Mouse (Mus musculus): ENCODE measurements around the gene Wdr25. TPM values are rescaled to one million over a fixed set of nuclear protein-coding genes. Genes with fewer than 3 reads are reported as not detected.

Gene Wdr25
- total RNA-seq, 2 experiments from 2014 or later: 11.6 to 12.0 TPM

DNA sequence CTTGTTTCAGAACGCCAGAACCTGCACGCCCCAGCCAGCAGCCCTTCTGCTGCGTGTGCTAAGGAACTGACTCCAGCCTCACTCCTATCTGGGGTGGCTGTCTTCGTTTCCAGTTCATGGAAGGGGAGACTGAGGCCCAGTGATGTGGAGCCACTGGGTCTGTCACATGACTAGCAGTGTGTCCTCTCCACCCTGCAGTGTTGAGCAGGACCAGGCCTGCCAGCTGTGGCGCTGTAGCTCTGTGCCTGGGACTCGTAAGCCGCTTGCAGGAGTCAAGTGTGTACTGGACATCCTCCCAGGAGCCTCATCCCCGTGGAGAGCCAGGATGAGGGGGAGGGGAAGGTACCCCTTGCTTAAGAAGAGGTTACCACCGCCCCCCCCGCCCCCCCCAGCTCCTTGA, 86.5 kb downstream of the Wdr25 start:
- no peak for DNase-seq (ENCODE audit: extremely low spot score in 1 of 2, low spot score in 1 of 2)

DNA sequence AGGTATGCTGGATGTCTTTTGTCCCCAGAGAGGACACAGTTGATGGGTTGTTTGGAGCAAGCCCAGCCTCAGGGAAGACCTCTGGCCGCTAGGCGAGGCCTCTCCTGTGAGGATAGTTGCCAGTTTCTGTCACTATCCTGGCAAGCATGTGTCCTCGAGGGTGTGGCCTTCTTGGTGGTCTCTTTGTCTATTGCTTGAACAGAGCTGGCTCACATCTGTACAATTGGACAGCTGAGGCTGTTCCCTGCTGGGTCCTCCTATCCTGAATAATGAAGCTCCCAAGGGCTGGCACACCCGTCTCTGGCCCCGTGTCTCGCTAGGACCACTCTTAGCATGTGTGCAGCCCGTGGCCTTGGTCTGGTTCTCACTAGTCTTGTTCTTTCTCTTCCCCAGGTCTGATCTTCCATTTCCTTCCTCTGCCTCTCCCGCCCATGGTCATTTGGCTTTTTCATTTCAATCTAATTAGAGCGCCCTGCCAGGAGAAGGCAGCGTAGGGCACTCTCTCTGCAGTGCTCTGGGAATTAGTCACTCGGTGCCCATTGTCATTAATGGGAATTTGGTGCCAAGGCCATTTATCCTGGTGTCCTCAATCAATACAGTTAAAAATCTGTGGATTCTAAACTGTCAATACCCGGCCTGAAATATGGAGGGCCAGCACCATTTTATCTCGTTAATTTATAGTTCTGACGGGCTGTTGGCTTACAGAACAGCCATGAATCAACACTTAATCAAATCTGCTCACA, 88.7 kb downstream of the Wdr25 start:
- no peak for DNase-seq (ENCODE audit: extremely low spot score in 1 of 2, low spot score in 1 of 2)

DNA sequence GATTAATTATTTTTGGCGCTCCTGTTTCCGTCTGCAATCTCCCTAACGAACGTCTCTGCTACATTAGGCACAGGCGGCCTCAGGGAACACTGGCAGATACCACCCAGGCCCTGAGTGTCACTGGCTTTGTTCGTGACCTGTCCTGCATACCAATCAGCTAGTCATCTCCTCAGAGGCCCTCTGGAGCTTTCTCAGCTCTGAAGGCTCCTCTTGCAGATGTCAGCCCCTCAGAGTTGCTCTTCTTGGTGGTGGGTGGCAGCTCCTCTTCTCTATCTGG, 89.2 kb downstream of the Wdr25 start:
- DNase-seq (ENCODE audit: extremely low spot score in 1 of 2, low spot score in 1 of 2): no peak

DNA sequence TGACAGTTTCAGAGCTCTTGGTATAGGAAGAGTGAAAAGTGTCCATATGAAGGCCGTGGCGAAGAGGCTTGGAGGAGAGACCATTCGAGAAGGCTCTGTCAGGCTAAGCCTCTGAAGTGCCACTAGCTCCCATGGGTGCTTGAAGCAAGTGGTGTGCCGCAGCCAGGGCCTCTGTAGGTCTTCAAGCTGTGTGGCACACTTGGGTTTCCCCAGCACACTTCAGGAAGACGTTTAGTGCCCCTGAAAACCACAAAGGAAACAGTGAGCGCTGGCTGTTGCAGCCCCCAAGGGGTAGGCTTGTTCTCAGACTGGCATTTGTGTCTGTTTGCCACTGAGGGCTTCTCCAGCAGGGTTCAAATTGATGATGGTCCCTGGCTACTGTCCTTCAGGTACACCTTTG, 90.1 kb downstream of the Wdr25 start:
- no peak for DNase-seq (ENCODE audit: extremely low spot score in 1 of 2, low spot score in 1 of 2)

DNA sequence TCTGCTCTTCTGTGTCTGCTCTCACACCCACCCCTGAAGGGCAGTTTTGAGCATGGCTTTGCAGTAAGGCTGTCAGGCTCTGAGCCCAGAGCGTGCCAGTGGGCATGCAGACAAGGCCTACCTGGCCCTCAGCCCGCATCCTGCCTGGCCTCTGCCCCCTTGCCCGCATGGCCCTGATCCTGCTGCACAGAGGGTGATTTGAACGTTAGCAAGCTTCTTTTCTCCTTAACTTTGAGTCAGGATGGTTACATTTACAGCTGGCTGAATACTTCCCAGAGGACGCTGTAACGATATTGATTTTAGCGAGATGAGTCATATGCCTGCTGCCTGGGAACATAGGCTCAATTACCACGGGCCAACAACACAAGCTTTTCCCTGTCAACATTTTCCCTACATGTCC, 91.0 kb downstream of the Wdr25 start:
- no peak for DNase-seq (ENCODE audit: extremely low spot score in 1 of 2, low spot score in 1 of 2)

DNA sequence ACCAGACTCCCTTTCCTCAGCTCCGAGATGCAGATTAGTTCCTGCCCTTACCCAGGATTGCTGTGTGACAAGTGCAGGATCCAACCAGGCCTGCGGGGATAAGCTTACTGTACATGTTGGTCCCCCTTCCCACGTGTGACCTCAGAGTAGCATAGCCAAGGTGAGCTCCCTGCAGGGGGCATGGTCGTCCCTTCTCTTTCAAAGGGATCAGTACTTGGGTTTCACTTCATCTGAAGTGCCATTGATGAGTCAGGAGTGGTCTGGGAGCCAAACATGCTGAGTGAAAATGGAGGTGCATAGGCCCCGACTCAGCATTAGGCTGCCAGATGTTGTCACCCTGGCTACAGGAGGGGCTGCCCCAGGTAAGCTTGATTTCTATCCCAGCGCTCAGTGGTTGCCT, 91.6 kb downstream of the Wdr25 start:
- no peak for DNase-seq (ENCODE audit: extremely low spot score in 1 of 2, low spot score in 1 of 2)

DNA sequence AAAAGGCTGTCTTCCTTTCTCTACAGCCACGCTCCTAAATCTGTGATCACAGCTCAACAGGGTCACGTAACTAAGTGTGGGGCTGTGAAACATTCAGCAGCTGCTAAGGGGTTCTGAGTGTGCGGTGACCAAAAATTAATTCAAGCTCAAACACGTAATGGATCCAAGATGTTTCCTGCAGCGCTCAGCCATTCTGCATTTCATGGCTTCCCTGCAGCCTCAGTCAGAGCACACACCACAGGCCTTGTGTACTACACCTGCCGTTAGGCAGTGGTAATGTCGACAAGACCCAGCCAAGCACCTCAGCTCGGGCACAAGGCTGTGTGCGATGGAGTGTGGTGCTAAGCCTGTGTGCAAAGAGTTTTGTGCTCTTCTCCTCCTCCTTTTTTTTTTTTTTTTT, 94.0 kb downstream of the Wdr25 start:
- no peak for DNase-seq (ENCODE audit: extremely low spot score in 1 of 2, low spot score in 1 of 2)

DNA sequence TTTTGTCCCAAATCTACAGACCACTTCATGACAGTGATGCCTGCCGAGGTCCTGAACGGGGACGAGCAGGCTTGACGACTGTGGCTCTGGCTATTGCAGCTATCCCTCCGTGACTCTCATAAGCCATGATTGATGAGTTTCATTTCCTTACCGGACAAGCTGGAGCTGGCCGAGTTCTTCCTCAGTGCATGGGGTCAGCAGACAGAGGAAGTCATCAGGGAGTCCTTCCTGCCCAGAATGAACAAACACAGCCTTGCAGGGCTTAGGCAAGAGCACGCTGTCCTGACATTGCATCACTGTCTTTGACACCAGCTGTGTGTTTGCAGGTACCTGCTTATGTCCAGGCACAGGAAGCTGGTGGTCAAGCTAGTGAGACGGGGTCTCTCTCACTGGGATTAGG, 97.0 kb downstream of the Wdr25 start:
- DNase-seq (ENCODE audit: extremely low spot score in 1 of 2, low spot score in 1 of 2): no peak

DNA sequence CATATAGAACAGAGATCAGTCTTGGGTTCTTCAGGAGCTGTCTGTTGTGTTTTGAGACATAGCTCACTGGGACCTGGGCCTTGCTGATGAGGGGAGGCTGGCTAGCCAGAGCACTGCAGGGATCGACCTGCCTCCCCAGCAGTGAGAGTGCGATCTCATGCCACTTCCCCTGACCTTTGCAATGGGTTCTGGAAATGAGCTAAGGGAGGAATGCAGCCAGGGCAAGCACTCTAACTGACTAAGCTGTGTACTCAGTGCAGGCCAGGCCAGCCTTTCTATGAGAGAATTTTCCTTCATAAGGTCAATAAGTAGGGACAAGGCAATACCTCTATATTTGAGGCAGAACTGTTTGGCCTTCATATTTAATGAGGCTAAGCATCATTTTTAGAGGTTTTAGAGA, 99.6 kb downstream of the Wdr25 start:
- no peak for DNase-seq (ENCODE audit: extremely low spot score in 1 of 2, low spot score in 1 of 2)

DNA sequence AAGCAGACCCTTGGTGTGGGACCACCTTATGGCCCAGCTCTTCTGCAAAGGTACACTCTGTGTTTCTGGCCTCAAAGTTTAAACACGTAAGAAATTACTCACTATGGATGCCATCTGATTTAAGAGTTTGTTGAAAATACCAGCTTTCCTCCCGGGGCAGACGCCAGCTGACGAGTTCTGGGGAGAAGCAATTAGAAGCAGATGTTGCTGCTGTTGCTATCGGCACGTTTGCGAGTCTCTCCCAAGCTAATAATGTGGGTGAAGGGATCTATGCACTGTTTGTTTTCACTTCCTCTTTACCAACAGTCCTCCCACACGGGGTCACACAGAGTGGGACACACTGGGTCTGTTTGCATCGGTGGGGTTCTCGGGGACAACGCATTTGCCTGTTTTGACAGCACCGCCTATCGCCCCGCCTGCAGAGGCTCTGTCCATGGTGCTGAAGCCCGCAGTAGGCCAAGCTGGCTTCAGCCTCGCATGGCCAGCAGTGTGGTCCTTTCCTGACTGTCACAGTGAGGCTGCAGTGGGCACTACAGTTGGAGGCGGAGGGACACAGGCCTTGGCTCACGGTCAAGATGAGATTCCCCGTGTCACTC, 101.1 kb downstream of the Wdr25 start:
- peak; percentile 26 to 59 for DNase-seq (ENCODE audit: extremely low spot score in 1 of 2, low spot score in 1 of 2)

DNA sequence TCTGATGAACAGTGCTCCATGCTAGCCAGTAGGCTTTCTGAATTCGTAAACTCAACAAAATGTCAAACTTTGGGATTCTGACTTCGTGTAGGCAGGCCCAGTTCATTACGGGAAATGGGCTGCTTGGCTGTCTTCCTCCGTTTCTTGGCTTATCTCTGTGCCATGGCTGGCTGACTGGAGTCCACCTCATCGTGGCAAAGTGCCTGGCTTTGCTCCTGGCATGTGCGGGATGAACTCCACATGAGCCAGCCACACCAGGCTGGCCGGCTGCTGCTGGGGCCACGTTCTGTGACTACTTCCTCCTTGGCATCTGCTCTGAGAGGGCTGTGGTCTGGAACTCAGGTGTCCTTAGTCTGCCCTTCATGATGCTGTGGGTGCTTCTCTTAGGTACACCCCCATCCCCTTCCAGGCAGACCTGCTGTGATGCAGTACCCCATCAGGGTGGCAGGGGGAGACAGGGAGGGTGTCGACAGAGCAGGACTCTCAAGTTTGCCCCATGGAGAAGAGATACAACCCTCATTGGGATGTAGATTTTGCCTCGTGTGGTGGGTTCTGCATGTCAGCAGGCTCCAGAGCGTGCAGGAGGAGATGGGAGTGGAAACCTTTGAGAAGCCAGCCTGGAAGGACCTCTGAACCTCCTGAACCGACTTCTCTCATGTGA, 102.7 kb downstream of the Wdr25 start:
- DNase-seq (ENCODE audit: extremely low spot score in 1 of 2, low spot score in 1 of 2): no peak

DNA sequence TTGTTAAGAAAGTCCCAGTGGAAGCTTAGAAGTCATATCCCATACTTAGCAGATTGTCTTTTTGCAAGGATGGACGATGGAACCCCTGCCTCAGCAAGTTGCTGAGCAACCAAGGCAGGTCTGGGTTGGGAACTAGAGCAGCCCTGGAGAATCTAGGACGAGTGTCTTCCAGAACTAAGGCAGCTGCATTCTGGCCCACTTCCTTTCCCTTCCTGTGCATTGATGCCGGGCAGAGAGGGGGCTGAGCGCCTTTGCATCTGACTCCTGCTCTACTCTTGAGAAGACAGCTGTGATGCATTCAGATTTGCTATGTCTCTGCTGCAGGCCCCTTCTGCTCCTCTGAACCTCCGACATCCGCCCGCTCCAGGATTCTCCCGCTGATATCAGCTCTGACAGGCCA, 103.8 kb downstream of the Wdr25 start:
- DNase-seq (ENCODE audit: extremely low spot score in 1 of 2, low spot score in 1 of 2): no peak

DNA sequence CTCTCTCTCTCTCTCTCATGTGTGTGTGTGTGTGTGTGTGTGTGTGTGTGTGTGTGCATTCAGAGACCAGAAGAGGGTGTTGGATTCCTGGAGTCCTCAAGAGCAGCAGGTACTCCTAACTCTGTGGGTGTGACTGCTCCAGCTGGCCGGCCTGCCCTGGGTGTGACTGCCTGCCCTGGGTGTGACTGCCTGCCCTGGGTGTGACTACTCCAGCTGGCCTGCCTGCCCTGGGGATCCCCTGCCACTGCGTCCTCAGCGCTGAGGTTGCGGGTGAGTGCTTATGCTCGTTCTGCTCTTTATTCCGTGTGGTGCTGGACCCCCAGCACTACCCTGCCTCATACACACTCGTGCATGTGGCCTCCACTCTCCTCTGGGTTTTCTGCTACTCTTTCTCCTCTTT, 109.5 kb downstream of the Wdr25 start:
- no peak for DNase-seq (ENCODE audit: extremely low spot score in 1 of 2, low spot score in 1 of 2)

DNA sequence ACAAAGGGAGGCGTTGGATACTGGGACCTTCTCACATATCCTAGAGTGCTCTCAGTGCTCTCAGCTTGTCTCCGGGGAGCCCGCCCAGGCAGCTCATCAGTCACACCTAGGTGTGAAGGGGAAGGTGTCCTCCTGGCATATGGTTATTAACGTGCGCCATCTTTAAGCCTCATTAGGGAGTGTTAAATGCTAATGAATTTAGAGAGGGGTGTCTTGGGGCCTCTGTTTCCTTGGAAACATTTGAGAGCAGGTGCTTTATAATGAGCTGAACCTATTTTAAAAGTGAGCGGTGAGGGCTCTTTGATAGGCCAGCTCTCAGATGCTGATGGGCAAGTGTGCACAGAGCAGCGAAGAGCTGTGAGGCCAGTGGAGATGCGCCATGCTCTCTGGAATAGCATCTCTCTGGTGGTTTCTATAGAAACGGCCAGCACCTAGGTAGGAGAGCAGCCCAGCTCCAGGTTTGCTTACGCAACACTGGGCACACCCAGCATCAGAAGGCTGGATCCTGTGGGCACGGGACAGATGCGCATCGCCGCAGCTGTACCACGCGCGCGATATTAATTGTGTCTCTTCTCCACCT, 116.7 kb downstream of the Wdr25 start:
- DNase-seq (ENCODE audit: extremely low spot score in 1 of 2, low spot score in 1 of 2): no peak

DNA sequence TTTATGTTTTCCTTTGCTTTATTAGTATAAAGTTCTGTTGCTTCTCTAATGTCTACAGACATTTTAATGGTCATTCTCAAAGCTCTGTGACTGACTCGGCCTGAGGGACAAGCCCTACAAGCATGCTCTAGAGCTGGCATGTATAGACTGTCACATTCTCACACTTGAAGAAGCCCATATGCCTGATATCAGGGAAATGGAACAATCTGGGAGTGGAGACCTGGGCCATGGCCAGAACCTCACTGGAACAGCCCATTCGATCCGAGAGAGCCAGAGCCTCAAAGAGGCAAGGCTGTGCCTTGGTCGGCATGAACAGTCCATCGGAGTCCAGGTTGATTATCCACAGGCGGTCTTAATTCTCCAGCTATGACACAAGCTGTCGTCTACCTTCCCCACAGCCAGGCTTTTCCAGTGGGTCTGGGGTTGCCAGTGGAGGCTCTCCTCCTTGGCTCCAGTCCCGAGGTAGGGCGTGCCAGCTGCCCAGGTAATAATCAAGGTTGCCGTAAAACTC, 128.8 kb downstream of the Wdr25 start:
- no peak for DNase-seq (ENCODE audit: extremely low spot score in 1 of 2, low spot score in 1 of 2)

DNA sequence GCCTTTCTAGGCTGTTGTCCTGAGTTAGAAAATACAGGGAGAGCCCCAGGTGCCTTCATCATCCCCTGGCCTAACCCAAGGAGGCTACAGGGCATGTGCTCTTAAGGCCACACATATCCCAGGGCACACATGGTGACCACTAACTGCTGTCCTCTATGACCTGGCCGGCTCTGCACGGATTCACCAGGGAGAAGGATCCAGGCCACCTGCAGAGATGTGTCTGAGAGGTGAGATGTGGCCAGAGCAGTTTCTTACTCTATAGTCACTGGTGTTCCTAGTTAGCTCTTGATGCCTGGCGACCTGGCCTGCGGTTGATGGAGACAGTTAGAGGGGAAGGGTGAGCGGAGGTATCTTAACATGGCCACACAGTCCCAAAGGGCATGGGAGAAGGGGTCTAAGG, 129.5 kb downstream of the Wdr25 start:
- DNase-seq (ENCODE audit: extremely low spot score in 1 of 2, low spot score in 1 of 2): no peak

DNA sequence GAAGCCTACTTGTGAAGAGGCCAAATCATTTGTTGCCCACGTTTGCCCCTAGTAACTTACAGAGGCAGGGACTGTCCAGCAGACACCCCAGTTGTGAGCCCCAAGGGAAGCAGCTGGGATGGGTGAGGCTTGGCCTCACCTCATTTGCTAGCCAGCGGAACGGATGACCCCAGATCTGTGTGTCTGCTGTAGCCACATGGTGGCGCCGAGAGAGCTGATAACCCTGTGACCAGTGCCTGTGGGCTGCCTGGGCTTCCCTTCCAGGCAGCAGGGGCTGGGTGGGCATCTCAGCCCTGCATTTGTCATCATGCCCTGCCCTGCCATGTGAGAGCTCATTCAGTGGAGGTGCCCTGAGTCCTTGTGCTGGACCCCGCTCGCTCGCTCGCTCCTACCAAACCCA, 130.3 kb downstream of the Wdr25 start:
- peak in 1 of 2 experiments; percentile 13 for DNase-seq (ENCODE audit: extremely low spot score in 1 of 2, low spot score in 1 of 2)

DNA sequence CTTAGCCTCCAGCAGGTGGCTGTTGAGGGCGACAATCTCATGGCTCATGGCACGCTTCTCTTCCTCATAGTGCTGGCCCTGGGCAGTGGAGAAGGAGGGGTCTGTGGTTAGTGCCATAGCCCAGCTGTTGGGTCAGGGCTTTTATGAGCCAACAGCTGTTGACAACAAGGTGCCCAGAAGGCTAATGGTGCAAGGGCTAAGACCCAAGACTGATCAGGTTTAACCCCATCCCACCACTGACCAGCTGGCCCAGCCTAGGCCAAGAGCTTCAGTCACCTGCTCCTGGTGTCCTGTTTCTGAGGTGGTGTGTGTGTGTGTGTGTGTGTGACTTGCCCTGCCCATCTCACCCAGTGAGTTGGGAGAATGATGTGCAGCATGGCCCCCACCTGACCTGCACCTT, 143.6 kb downstream of the Wdr25 start:
- DNase-seq (ENCODE audit: extremely low spot score in 1 of 2, low spot score in 1 of 2): no peak

DNA sequence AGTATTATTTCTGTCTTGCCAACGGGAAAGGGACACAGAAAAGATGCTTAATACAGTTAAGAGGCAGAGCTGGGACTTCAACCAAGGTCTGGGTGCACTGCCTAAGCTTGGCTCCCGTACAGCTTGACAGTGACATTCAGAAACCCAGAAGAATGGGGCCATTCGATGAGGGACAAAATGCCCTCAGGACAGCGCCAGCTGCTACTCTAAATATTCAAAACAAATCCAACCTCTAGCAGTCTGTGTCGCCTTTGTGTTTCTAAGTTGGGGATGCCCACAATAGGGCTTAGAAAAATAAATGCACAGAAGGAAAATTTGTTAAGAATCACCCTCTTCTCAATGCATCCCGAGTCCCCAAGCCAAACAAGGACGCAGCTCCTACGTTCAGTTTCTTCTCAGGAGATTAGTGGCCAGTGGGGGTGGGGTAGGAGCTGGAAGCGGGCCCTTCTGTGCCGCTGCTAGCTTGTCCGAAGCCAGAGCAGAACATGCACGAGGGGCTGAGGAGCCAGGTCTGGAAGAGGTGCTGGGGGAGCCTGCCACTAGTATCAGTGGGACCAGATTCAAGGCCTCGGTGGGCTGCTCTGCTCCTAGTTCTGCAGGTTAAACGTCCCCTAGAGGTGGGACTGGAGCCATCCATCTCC, 144.9 kb downstream of the Wdr25 start:
- no peak for DNase-seq (ENCODE audit: extremely low spot score in 1 of 2, low spot score in 1 of 2)

DNA sequence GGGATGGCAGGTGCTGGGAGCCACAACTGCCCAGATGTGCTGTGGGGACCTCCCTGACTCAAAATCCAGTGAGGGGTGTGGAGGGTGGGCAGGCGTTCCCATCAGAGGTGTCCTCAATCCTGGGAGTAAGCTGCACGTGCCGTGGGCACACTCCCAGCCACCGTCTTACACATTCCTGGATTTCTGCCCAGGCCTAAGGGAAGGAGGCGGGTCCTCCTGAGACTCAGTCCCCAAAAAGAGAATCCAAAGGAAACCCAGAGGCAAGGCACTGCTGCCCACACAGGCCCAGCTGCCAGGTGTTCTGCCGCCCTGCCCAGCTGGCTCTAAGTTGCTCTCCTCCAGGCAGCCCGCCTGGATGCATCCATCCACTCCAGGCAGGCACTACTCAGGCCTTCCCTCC, 145.9 kb downstream of the Wdr25 start:
- no peak for DNase-seq (ENCODE audit: extremely low spot score in 1 of 2, low spot score in 1 of 2)

DNA sequence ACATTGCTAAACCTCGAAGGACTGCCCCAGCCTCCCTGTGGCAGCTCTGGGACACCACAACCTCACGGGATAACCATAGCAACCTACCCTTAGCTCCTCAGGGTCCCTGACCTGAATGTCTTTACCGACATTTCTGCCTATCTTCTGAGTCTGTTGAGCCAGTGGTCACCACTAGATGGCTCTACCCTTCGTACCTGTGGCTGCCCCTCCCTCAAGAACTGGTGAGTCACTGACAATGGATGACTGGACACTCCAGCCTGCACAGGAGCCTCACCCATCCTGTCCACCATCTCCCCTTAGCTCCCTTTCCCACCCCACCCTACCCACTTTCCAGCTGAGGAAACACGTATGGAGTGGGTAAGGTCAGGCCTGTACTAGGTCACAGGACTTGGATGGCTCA, 151.1 kb downstream of the Wdr25 start:
- DNase-seq (ENCODE audit: extremely low spot score in 1 of 2, low spot score in 1 of 2): peak in 1 of 2 experiments; percentile 18

Measured in layer of hippocampus, postnatal 25 days (tissue).